Mouse (Mus musculus) monocyte, adult 2 months (primary cell): ENCODE results near the gene Rab13.
"Not testable (repeated sequence)": the region's sequence is repeated elsewhere in the genome, so short reads cannot be mapped to it uniquely, and the experiment has no call there.

ENCODE experiments used
- DNase-seq, 2 experiments: peaks; one replicate each; pipeline ENCODE4 v3.0.0; 2022; ENCODE audit warnings: low spot score in 2 of 2, low read depth in 1 of 2

Rab13 gene

DNA sequence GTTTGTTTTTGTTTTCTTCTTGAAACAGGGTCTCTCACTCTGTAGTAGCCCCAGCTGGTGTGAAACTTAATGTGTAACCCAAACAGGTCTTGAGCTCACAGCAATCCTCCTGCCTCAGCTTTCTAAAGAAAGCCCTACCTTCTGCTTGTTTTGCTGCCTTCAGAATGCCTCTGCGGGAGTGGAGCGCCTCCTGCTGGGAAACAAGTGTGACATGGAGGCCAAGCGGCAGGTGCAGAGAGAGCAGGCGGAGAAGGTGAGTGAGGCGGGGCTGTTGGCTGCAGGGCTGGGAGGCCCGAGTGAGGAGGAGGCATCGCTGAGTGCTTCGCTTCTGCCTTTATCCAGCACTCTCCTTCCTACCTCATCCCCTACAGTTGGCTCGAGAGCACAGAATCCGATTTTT, 10.8 kb downstream of the Rab13 start:
- DNase-seq = no peak

DNA sequence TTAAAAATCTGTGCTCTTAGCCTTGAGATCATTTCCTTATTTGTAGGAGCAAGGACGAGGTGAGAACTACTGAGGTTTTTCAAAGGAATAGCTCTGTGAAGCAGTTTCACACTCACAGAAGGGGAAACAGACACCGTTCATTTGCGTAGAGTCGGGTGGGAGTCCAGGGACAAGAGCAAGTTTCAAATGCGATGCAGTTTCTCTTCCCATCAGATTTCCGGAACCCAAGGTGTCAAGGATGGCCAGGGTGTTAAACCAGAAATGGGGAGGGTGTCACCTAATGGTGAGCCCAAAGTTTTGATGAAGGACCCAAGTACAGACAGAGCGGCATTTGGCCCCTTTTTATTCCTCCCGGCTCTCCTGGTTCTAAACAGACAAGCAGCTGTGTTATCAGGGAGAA, 17.6 kb downstream of the Rab13 start:
- no peak for DNase-seq

DNA sequence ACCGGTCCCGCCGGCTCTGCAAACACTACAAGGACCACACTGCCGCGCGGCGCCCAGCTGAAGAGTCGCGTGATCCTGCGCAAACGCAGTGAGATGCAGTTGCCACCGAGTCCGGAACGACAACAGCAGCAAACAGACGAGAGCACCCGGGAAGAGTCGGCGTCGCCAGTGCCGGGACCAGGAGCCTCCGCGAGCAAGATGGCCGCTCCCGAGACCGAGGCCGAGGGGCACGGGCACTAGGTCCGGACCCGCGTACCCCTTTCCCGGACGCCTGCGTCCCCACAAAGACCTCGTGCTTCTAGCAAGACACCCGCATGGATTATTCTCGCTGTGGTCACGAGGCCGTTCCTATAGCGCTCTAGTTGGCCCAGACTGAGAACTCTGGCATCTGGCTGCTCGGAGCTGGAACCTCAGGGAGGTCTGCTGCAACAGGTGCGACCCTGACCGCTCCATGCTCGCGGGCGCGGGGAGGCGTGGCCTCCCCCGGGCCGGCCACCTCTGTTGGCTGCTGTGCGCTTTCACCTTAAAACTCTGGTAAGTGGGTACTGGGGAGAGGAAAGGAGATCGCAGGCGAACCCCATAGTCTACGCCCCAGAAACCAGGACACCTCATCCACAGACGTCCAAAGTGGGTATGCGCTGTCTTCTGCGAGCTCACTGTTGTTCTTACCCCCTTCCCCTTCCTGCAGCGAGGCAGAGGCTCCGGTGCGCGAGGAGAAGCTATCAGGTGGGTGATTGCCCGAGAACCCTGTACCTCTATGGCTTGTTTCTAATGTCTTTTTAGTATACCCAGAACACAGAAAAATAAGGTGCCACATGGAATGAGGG, 18.2 kb downstream of the Rab13 start, which contains the start of gene Jtb:
TSS of gene Jtb (plus strand) at position 91 of the 827 bp plus-strand sequence.
- peak; percentile 78 to 83 for DNase-seq

DNA sequence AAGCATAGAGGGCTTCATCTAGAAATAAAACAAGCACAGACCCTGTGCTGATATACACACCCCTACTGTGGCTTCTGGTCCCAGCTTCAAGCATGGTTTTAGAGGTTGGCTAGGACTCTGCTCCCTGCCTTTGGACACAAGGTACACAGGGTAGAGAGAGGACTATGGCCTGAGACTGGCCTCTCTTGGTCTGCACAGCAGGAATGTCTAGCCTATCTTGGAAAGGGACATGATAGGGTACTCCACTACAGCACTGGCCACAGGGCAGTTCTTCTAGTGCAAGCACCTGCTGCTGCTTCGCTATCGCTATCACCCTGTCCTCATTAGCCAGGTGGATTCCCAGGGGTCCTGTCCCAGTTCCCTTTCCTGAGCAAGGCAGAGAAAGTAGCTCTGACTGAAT, 27.8 kb downstream of the Rab13 start:
- DNase-seq = no peak

DNA sequence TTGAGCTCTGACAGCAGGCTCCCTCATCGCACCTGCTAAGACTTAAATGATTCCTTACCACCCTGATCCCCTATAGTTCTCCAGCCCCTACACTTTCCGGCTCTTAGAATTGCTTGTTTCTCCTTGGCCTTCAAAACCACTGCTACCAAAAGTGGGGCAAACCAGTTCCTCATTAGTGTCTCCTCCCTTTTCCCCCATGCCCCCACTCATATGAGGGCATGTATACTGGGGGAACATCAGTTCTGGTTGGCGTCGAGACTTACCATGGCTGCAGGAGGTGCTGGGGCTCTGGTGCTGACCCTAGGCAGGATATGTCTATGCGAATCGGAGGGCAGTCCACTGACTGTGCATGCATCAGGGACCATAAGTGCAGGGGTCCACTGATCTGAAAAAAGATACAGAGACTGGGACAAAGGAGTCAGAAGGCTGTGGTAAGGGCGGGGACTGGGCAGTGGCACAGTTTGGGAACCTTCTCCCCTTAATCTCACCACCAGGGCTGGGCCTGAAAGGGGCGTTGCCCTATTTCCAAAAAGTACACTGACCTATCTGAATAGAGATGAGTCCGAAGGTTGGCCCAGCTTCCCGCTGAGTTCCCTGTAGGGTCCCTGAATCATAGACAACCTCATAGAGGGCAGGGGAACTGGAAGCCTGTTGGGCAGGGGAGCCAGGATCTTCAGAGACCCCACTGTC, 28.3 kb downstream of the Rab13 start:
- DNase-seq = no peak

DNA sequence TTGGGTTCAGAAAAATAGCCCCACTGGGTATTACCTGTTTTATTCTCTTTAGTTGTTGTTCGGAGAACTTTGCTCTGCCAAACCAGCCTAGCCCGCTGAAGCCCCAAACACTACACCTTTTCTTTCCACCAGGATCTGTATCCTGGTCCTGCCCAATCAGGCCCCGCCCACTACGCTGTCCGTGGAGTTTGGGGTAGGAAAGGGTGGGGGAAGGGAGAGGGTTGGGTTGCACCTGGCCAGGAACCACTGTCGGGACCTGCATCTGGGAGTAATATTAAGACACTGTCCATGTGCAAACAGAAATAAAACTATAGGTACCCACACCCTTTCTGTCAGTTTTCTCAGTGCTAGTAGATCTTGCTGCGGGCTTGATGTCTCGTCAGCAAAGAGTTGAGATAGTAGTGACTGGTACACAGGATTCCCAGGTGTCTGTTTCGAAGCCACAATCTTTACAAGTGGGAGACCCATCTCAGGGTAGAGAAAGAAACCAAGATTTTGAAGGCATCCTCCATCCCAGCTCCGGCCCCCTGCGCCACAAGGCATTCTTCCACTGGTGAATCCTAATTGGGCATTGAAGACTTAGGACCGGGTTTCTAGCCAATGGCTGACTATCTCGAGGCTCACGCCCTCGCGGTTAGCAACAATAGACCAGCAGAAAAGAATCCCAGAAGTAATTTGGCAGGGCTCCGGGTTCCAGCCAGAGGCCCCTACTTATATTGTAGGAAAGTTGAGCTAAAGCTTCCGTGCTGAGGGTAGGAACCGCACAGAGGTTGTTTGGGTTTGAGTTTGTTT, 29.7 kb downstream of the Rab13 start, which contains the start of gene Creb3l4:
TSS of gene Creb3l4 (minus strand) at position 529 of the 792 bp plus-strand sequence.
- no peak for DNase-seq

DNA sequence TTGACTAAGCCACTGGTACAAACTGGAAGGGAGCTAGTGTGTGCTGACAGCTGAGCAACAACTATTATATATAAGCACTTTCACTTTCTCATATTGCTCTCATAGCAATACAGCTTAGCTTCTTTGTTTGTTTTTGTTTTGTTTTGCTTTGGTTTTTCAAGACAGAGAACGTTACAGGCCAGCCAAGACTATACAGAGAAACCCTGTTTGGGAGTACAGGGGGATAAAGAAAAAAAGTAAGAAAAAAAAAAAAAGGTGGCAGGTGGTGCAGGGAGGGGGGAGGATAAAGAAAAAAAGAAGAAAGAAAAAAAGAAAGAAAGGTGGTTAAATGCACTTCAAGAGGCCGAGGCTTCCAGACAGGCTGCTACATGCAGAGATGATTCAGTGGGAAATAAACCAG, 31.9 kb downstream of the Rab13 start:
- DNase-seq = no peak

DNA sequence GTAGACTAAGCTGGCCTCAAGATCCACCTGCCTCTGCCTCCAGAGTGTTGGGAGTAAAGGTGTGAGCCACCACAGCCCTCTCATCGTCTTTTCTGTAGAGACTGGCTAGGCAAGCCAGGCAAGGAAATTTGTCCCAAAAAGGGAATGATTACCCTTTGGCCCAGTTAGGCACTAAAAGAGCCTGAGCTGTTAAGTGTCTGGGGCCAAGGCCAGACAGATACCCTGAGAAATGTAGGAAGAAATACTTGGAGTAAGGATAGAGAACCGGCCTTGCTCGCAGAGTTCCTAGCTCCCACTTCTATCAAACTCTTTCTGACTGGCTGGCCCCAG, 34.1 kb downstream of the Rab13 start:
- DNase-seq = no peak

DNA sequence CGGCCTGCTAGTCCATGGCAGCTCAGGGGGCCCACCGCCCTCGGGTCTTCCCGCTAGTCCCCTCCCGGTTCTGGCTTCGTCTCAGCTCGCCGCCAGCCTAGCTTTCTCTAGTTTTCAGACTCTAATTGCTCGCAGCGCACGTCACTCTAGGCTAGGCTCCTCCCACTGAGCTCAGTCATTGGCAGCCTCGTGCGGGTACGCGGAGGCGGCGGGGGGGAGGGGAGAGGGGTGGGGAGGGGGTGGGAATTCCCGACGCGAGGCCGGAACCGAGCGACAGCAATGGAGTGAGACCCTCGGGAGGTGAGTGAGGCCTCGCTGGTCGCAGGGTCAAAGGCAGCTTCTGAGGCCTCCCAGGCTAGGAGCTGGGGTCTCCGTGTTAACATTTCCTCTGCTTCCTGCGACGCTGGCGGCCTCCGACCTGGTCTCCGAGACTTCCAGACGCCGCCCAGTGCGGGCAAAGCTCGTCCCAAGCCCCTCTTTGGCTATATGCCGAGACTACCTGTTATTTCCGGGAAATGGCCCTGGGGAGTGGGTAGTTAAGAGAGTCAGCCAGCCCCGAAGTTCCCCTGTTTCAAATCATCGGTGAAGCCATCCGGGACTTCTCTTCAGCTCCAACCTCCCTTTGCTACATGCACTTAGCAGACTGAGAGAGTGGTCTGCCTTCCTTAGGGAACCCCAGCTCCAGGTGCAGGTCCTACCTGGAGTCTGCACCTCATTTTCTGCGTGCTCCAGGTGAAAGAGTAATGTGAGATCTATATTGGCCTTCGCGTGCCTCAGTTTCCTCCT, 34.7 kb downstream of the Rab13 start, which contains the start of gene Slc39a1:
TSS of gene Slc39a1 (plus strand) at position 213 of the 786 bp plus-strand sequence.
- peak in 1 of 2 experiments; percentile 75 for DNase-seq

DNA sequence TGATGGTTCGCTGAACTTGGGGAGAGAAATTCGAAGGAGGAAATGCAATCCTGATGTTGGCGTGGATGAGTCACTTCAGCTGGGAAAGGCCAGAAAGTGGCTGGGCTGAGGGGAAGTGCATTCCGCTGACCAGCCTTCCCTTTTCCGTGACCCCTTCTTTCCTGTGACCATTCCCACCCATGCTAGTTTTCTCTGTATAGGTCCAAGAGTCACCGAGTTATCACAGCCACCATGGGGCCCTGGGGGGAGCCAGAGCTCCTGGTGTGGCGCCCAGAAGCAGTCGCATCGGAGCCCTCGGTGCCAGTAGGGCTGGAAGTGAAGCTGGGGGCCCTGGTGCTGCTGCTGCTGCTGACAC, 35.2 kb downstream of the Rab13 start:
- DNase-seq = no peak

DNA sequence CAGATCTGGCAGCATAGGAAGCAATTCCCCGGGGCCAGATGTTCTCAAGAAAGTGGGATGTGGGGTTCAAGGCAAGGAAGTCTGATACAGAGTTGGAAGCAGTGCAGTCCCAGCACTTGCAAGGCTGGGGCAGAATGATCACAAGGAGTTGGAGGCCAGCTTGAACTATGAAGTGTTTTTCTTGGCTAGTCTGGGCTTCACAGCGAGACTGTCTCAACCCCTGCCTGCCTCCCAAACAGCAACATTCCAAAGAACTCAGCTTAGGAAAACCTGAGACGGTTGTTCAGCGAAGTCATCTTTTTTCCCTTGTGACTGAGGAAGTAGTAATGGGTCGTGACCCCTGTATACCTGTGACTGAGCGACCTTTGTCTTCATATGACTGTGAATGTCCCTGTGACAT, 37.3 kb downstream of the Rab13 start:
- DNase-seq = no peak

DNA sequence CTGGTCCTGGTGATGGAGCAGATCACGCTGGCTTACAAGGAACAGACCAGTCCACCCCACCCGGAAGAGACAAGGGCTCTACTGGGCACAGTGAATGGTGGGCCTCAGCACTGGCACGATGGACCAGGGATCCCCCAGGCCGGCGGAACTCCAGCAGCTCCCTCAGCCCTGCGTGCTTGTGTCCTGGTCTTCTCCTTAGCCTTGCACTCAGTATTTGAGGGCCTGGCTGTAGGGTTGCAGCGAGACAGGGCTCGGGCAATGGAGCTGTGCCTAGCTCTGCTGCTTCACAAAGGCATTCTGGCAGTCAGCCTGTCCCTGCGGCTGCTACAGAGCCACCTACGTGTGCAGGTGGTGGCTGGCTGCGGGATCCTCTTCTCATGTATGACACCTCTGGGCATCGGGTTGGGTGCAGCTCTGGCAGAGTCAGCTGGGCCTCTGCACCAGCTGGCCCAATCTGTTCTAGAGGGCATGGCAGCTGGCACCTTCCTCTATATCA, 38.3 kb downstream of the Rab13 start:
- DNase-seq = not testable (repeated sequence)

DNA sequence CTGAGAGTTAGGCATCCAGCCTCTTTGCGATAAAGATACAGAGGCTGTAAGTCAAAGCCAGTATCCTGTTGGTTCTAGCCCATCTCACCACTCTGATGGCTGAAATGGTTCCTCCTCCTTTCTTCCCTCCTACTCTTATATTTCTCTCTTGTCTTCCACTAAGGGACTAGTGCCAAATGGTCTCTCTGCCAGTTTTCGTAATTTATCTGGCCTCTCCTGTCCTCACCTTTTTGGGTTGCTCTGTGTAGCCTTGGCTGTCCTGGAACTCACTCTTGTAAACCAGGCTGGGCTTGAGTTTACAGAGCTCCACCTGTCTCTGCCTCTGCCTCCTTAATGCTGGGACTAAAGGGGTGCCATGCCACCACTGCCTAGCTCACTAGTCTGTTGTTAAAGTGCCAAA, 39.2 kb downstream of the Rab13 start:
- DNase-seq = not testable (repeated sequence)

DNA sequence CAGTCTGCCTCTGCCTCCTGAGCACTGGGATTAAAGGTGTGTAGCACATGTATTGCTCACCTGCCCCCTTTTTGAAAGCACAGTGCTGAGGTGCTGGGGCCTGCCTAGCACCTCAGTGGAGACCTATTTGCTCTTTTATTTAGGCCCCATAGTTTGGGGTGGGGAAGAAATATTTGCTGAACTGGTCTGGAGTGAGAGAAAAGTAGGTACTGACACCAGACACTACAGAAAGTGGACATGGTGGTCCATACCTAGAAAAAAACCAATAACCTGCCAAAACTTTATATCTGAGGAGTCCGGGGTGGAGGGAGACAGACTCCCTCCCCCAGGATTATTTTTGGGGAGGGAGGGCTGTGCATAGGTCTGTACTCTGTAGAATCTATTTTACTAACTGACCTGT, 39.7 kb downstream of the Rab13 start:
- not testable (repeated sequence) for DNase-seq

DNA sequence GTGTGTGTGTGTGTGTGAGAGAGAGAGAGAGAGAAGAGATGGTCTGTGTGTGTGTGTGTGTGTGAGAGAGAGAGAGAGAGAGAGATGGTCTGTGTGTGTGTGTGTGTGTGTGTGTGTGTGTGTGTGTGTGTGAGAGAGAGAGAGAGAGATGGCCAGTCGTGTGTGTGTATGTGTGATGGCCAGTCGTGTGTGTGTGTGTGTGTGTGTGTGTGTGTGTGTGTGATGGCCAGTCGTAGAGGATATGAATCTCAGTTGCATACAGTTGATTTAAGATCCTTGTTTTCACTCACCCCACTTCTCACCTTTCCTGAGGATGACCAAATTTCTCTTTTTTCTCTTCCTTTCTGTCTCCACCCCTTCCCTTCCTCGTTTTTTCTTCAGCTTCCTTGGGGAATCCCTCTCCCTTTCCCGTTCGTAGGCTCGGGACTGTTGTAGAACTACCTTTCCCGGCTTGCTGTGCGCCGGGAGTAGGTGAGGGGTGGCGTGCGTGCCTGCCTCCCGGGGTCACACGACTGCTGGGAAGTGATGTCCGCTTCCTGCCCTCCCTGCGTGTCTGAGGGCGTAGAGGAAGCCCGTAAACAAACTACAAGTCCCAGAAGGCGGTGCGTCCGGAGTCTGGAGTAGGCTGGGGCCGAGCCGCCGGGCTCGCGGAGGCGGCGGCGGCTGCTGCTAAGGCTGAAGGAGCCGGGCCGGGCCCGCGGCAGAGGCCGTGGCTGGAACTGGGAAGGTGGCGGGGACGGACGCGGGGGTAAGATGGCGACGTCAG, 40.3 kb downstream of the Rab13 start, which contains the start of gene Crtc2:
TSS of gene Crtc2 (plus strand) at position 511 of the 766 bp plus-strand sequence.
- DNase-seq = peak; percentile 82 to 84

DNA sequence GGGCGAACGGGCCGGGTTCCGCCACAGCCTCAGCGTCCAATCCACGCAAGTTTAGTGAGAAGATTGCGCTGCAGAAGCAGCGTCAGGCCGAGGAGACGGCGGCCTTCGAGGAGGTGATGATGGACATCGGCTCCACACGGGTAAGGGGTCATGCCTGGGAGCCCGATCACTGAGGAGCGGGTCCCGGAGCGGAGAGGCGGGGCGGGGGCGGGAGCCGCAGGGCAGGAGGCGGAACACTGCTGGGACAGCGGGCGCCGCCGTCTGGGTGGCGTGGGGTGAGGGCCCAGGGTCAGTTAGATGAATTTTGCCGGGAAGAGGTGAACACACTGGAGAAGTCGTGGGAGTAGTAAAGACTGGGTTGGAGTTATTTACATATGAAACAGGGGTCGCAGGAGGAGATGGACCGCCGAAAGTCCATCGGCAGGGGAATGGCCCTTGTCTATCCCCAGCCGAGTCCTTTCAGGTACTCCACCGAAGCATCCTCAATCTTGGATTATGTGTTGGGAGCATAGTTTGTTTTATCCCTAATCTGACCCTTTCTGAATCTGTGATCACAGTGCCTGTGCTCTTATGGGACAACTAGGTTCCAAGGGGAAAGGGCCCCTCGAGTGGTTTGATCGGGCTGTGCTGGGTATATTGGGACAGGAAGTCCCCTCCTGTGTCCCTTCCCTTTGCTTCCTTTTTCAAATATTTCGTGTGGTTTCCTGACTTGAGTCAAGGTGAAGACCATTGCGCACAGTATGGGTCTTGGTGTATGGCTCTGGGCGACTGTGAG, 41.1 kb downstream of the Rab13 start:
- DNase-seq = no peak

DNA sequence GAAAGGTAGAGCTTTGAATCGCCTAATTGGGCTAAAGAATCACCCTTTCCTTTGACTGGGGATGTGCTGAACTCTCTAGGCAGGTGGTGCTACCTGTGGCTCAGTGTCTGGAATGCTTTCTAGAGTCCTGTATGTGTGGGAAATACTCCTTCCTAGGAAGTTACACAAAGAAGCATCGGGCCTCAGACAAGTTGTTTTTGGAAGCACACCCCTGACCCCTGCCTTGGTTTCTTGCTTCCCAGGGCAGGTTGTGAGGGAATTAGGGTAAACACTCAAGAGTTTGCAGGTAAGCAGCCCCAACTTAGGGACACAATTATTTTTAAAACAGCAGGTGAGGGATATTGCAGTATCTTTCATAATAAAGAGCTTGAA, 41.7 kb downstream of the Rab13 start:
- DNase-seq = no peak

DNA sequence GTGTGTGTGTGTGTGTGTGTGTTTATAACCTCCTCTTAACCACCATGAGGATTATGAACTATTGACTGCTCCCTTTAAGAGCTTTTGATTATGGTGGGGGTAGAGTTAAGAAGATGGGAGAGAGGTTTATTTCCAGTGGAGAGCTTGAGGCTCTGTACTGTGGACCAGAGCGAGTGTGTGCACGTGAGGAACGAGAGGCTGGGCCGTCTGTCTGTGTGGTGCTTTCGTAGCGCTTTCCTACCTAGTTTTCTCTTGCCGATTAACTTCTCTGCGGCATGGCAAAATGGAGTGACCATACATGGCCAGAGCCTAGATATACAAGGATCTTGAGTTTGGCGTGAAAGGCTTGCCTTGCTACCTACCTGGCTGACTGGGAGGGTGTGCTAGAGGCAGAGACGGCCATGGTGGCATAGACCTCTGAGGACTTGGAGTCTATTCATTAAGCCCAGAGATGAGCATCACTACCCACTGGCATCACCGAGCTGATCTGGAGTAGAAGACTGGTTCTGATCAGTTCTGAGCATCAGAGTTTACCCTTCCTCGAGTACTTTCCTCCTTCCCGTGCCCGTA, 42.4 kb downstream of the Rab13 start:
- no peak for DNase-seq
